Mouse (Mus musculus): Measurements from ENCODE around the gene Pias4.
A peak's percentile ranks its signal among the peaks of the same experiment; 100 is the strongest.

Gene Pias4

GRCm38 (mm10) chr10:81137252-81138130 is 30.2 kb downstream of the Pias4 start:
- DNase-seq = peak; percentile 99

DNA sequence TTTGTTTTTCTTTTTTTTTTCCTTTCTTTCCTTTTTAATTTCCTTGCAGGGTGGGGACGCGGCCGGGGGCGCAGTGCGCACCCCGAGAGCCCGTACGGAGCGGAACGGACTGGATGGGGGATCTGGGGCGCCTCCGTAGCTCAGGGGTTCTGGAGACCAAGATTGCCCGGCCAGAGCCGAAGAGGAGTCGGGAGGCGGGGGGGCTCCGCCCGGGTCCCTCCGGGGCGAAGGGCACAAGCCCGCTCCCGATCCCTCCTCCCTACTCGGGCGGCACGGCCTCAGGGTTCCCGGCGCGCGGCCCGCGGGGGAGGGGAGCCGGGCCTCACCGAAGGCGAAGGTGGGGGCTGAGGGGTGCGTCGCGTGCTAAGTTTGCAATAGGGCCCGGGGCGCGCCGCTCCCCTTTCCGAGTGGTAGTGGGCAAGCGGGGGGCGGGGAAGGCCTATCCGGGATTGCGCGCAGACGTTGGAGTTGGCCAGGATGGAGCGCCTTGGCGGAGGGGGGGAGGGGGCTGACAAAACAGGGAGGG is 31.0 kb downstream of the Pias4 start:
- DNase-seq = no peak

GRCm38 (mm10) chr10:81135831-81136705 is 31.7 kb downstream of the Pias4 start:
- peak; percentile 76 for DNase-seq

- no peak for DNase-seq
Measured at GRCm38 (mm10) chr10:81134966-81135681, 32.6 kb downstream of the Pias4 start, which contains the start of gene Zbtb7a. Gene Zbtb7a, plus strand, starts transcription at chr10:81135220.

- peak; percentile 76 for DNase-seq
Measured at GRCm38 (mm10) chr10:81134181-81134587, 33.5 kb downstream of the Pias4 start.

GRCm38 (mm10) chr10:81123500-81123899 is 44.2 kb downstream of the Pias4 start:
- DNase-seq = no peak

DNA sequence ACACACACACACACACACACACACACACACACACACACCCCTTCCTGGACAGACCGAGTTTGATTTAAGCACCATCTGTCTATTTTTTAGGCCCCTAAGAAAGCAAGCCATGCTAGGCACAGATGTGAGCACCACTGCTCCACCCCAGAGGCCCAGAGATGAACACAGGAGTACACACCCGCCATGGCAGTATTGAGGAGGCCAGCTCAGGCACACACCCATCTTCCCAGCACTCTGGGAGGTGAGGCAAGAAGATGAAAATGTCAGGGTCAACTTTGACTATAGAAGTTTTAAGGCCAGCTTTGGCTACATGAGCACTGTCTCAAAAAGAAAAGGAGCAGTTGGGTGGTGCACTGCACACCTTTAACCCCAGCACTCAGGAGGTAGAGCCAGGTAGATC is 44.8 kb downstream of the Pias4 start:
- DNase-seq = no peak

DNA sequence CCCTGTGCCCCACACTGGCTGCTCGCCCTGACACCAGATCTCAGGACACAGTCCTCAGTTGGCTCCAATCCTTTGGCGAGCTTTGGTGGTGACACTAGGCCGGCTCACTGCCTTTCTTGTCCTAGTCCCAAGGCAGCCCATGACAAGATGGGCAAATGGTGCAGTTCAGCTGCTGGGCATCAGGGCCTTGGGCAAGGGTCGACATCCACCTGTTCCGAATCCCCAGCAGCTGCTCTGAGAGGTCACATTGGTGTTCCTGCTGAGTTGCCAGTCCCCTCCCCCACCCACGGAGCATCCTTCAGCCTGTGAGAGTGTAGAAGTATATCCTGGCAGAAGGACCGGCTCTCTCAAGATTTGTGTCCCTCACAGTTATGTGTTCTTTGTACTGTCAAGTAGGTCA is 47.1 kb downstream of the Pias4 start:
- no peak for DNase-seq

- no peak for DNase-seq
Measured at GRCm38 (mm10) chr10:81119625-81120024, 48.1 kb downstream of the Pias4 start.

DNA sequence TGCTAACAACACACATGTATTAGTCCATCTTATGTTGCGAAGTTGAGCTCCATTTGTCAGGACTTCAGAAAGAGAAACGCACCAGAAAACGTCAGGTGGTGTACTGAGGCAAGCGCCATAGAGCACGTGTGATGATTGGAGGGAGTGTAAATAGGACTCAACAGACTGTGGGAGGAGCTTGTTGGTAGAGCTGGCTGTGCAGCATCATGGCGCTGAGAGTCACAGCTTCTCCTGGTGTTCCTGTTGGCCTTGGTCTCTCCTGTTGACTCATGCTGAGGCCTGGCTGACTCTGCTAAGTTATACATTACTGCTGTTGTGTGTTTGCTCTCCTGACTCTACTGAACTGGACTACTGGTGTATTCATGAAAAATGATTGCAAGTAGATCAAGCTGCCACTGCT is 54.8 kb downstream of the Pias4 start:
- no peak for DNase-seq

- DNase-seq = peak; percentile 88
Measured at GRCm38 (mm10) chr10:81106113-81106721, 61.5 kb downstream of the Pias4 start.

DNA sequence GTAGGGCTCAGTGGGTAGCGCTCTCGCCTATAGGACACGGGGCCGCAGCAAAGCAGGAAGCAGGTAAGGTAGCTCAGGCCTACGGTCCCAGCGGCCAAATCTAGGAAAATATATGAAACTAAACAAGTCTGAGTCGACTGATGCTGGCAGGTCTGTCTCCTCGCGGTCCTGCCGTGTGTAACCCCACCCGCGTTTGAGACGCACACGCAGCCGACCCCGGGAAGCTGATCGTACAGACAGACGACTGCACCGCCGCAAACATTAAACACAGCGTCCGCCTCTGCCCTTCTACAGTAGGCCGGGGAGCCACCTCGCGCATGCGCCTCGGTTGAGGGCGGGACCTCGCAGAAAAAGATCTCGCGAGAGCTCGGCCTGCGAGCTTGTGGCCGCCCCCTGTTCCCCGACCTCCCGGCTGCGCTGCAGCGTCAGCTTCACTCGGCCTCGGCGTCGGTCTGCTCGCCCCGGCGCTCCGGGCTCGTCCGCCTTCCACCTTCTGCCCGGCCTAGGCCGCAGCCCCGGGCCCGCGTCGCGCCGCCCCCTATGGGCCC is 62.1 kb downstream of the Pias4 start, which contains the start of gene Map2k2:
TSS of gene Map2k2 (plus strand) at position 351 of the 548 bp plus-strand sequence.
- DNase-seq = peak; percentile 96

All from layer of hippocampus, adult 9-11 months (tissue).